Mouse (Mus musculus): ENCODE measurements around the gene Tekt4. TPM values are rescaled to one million over a fixed set of nuclear protein-coding genes. Genes with fewer than 3 reads are reported as not detected.

Tekt4 gene
- total RNA-seq, 2 experiments from 2014 or later: not detected

Other genes starting within 250 kb of the Tekt4 start
- 10 to 100 TPM; 14.1 to 15.6 TPM for gene Gnptg, start 214.5 kb upstream of the Tekt4 start, total RNA-seq (2021)
- 10 to 100 TPM; 16.7 to 18.3 TPM for gene Tsr3, start 214.4 kb upstream of the Tekt4 start, total RNA-seq (2021)
- gene Baiap3, start 198.3 kb upstream of the Tekt4 start, total RNA-seq (2021): under 1 TPM; 0.14 to 0.21 TPM
- gene Ube2i, start 180.0 kb upstream of the Tekt4 start, total RNA-seq (2021): 10 to 100 TPM; 57.0 to 61.5 TPM
- gene Prss34, start 156.2 kb upstream of the Tekt4 start, total RNA-seq (2021): under 1 TPM; 0.55 to 0.66 TPM
- gene Prss28, start 146.0 kb upstream of the Tekt4 start, total RNA-seq (2021): not detected
- not detected for gene Prss29, start 136.0 kb upstream of the Tekt4 start, total RNA-seq (2021)
- gene Tpsab1, start 109.1 kb upstream of the Tekt4 start, total RNA-seq (2021): 1 to 10 TPM; 2.0 to 3.4 TPM
- 1 to 10 TPM; 4.7 to 5.8 TPM for gene Tpsb2, start 88.3 kb upstream of the Tekt4 start, total RNA-seq (2021)
- gene Tpsg1, start 85.3 kb upstream of the Tekt4 start, total RNA-seq (2021): under 1 TPM; 0.30 to 0.31 TPM
- 1 to 10 TPM in 1 of 2 experiments, under 1 TPM in 1; 0.81 to 1.1 TPM for gene Cacna1h, start 20.8 kb upstream of the Tekt4 start, total RNA-seq (2021)
- gene Sstr5, start 42.7 kb downstream of the Tekt4 start, total RNA-seq (2021): not detected
- gene Sox8, start 116.1 kb downstream of the Tekt4 start, total RNA-seq (2021): under 1 TPM; 0.37 to 0.59 TPM
- 10 to 100 TPM; 11.3 to 12.6 TPM for gene Lmf1, start 124.5 kb downstream of the Tekt4 start, total RNA-seq (2021)

Data from gastrocnemius, adult 18-20 months (tissue).